Mouse (Mus musculus) gastrocnemius, postnatal 25 days (tissue): ENCODE measurements at regions not wholly inside any gene's neighbourhood (a gene's known extent, or its start where the extent isn't known, plus 50 kb on each side); places are given as distances from the start of the nearest gene placed in this dataset.

ENCODE experiments used
- DNase-seq: peaks from one replicate; pipeline ENCODE4 v3.0.0; 2022

DNA sequence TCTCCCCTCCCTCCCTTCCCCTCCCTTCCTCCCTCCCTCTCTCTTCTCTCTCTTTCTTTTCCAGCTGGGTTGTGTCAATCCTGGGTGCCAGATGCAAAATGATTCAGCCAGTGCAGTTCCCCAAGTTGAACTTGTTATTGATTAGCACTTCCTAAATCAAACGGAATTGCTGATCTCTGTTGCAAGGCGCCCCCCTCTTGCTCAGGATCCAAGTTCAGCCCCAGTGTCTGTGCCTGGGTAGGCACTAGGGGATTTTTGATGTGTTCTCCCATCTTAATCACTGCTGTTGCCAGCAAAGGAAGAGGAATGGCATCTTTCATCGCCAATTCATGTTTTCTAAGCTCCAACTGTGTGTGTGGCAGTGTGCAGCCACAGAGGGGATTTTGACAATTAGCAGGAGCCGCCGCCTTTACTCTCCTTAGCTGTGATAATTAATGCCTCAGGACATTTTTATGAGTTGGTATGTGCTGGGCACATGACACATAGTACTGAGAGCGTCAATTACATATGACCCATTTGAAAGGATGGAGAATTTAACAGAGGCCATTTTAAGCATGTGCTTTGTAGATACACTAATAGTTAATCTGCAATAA is 125.9 kb upstream of the Veph1 start:
- no peak for DNase-seq

DNA sequence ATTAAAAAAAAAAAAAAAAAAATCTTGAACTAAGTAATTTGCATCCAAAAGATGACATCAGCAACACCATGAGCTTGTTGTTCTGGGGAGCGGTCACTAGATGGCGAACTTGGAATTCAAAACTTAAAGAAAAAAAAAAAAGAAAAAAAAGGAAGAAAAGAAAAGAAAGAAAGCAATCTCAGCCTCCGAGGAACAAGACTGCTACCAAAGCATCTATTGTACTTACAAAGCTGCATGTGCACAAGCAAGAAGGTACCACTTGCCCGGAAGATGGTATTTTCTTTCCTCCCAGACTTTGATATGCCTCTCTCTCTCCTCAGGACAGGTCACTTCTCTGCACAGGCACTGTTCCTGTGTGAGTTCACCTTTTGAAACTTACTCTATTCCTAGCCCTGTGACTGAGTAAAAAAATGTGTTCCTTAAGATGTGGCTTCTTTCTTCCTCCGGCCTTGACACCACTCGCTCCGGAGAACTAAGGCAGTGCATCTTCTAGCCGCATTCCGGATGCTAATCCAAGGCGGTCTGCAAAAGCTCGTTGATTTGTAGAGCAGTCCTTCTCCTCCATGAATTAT is 114.2 kb upstream of the Veph1 start:
- DNase-seq, result no peak

- no peak for DNase-seq
These were observed 112.2 kb upstream of the Veph1 start for GRCm38 (mm10) chr3:66408791-66409190.

GRCm38 (mm10) chr3:66405645-66406044 is 109.0 kb upstream of the Veph1 start:
- DNase-seq, result no peak

GRCm38 (mm10) chr3:66403707-66404106 is 107.1 kb upstream of the Veph1 start:
- no peak for DNase-seq

- peak; percentile 7 for DNase-seq
These were observed 104.3 kb upstream of the Veph1 start for GRCm38 (mm10) chr3:66400791-66401568.

GRCm38 (mm10) chr3:66398214-66399150 is 101.8 kb upstream of the Veph1 start:
- no peak for DNase-seq

GRCm38 (mm10) chr3:66375088-66375910 is 78.7 kb upstream of the Veph1 start:
- no peak for DNase-seq

DNA sequence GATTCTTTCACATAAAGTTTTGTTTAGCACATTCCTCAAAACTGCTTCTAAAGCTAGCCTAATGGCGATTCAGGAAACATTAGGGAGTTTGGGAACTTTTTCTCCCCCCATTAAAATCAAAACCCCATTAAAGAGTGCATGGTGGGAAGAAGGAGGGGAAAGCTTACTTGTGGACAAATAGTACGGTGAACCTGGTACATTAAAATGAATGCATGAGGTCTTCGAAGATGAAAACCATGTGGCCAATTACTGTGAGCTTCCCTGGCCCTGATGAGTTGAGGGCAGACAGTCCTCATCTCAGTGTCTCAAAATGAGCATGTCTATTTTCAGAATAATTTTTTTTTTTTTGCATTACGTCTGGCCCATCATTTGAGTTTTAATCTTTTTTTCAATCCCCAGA is 78.0 kb upstream of the Veph1 start:
- DNase-seq, result no peak

DNA sequence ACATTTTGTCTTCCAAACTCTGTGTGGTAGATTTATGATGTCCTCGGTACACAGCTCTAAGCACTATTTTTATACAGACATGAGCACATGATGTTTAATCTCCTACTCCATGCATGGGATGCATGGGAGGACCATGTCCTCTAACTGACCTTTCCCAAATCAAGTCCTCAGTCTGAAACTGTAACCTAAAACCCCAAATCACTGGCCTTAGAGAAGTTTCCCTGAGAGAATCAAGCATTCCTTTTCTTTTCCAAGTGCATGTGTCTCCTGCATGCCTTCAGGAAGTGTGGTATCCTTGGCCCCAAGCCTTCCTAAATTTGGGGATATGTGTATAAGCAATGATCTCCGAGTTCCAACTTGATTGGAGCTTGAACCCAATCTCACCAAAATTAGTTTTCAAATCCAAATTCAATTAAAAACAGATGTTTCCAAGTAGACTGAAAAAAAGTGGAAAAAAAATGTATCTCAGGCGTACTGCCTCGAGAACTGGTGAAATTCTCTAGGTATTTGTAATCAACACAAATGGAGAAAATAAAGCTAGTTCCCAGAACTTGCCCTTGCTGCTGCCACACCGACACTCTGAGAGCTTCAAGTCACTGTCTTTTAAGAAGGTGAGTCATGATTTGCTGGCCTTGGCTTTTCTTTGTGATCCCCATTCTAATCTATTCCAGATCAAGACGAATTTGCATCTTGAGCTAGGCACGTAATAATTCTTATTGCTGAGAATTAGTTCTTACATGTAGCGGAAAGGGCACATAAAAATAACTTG is 77.4 kb upstream of the Veph1 start:
- DNase-seq, result no peak
